Mouse (Mus musculus) heart, postnatal 0 days (tissue): Measurements from ENCODE around the gene Umad1.

Source experiments
- CTCF ChIP-seq: IDR thresholded peaks from 2 replicates; pipeline ENCODE4 v1.5.1; 2016; ENCODE audit warnings: antibody characterized with exemption, control low read depth, low read depth
- EP300 ChIP-seq: IDR thresholded peaks from 2 replicates; pipeline ENCODE4 v1.6.1; 2016; ENCODE audit warnings: antibody characterized with exemption, low read depth

DNA sequence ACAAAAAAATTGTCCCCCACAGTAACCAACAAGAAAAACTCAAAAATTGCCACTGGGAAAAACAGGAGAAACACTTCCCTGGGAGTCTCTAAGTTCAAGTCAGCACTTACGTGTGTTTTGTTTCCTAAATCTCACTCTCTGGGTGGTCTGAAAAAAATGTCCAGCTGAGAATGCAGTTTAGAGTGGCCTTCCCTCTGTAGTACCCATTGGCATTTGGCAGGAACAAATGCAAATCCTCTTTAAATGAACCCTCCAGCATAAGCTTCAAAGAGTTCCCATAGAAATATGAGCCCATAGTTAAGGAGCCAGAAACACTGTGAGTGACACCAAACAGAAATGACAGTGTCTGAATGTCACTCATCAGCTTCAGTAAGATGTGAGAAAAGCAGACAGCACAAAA, 220.1 kb downstream of the Umad1 start:
- no peak for TF ChIP-seq EP300
- TF ChIP-seq CTCF = no peak
